Mouse (Mus musculus): ENCODE measurements around the gene Kank3. TPM values are rescaled to one million over a fixed set of nuclear protein-coding genes. Genes with fewer than 3 reads are reported as not detected.

Gene Kank3
- 16.2 and 37.3 TPM in 2 replicates for polyA plus RNA-seq (2012; ENCODE audit: insufficient read depth, insufficient read length, missing spikeins)

DNA sequence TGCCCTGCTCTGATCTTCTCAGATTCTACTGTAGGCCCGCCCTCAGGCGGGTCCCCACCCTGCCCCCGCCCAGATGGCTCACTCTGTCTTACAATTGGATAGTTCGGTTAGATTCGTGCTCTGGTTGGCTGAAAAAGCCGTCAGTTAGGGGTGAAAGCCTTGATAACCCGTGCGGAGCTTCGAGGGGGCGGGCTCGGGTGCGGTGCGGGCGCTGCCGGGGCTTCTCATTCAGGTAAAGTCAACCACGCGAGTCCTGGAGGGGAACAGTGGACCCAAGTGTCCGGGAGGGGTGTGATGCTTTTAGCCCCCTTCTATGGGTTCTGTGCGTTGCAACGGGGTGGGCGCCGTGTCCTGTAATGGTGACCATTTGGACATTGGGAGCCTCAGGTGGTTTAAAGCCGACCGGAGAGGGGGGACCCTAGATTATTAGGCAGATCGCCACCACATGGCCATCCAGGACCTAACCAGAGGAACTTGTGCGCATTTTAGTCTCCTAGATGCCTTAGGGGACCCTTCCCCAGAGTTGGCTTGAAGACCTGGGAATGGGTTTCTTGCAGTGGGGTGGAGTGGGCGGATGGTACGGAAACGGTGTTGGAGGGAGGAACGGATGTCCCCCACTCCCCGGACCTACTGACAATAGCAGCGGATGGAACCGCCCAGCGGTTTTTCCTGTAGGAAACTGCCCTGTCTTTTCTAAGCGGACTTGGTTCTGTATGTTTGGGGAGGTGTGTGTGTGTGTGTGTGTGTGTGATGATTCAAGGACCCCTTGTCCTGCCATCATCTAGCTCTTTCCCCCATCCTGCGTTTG, at the start of gene Kank3:
TSS of gene Kank3 (plus strand) at position 186 of the 808 bp plus-strand sequence.
- Histone ChIP-seq H3K27ac (replicated peaks; ENCODE audit: low read depth, low read length) (peak within 1 kb of the TSS; percentile 99), H3K4me3 (ENCODE audit: insufficient read depth, low read depth, low read length) (peak within 1 kb of the TSS; percentile 69), H3K4me1 (ENCODE audit: control insufficient read depth, insufficient read depth, insufficient read length, low read length) (no peaks in the 10 kb centered on the region)

DNA sequence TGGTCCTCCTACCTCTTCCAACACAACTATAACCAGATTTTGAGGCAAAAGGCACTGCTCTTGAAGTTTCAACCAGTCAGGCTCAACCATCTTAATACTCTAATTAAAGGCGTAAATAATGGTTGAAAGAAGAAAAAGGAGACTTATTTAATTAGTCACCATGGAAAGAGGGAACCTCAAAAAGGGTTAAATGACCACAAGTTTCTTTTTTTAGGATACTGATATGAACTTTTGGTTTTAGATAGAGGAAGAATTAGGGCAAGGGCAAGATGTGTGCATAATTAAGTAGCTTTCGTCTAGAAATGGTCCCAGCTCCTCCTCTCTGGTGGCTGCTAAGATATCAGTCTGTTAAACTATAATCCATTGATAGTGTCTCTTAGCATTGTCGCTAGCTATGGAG, 43.9 kb upstream of the Kank3 start:
- H3K4me1 ChIP-seq (ENCODE audit: control insufficient read depth, insufficient read depth, insufficient read length, low read length), result no peaks in the 10 kb centered on the region
- H3K27ac ChIP-seq (replicated peaks; ENCODE audit: low read depth, low read length), result no peak overlapping the region
- H3K4me3 ChIP-seq (ENCODE audit: insufficient read depth, low read depth, low read length), result no peak overlapping the region

DNA sequence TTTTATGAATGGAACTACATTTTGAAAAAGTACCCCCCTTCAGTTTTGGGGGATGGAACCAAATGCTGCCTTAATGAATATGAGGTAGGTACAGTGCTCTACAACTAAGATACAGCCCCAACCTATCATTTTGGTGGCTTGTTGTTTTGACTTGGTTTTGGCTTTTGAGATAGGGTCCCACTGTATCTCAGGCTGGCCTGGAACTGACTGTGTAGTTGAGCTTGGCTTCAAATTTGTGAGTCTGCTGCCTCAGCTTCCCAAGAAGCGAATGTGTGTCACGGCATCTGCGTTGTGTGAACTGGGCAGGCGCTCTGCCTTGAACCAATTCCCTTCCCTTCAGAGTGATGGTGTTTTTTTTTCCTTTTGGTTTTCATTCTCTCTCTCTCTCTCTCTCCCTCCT, 38.7 kb upstream of the Kank3 start:
- H3K27ac ChIP-seq (replicated peaks; ENCODE audit: low read depth, low read length), result no peak overlapping the region
- no peak overlapping the region for H3K4me3 ChIP-seq (ENCODE audit: insufficient read depth, low read depth, low read length)
- H3K4me1 ChIP-seq (ENCODE audit: control insufficient read depth, insufficient read depth, insufficient read length, low read length), result no peaks in the 10 kb centered on the region

DNA sequence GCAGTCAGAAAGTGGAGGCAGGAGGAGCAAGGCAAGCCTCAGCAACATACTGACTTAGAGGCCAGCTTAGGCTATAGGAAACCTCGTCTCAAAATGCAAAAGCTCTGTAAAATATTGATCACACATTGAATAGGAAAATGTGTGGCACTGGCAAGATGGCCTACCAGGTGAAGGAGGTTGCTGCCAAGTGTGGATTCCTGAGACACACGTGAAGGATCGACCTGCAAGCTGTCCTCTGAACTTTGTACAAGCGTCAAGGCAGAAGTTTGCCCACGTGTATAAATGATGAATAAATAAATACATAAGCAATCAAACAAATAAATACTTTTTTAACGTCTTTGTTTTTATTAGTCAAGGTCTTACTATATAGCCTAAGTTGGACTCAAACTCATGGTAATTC, 36.9 kb upstream of the Kank3 start:
- Histone ChIP-seq H3K27ac (replicated peaks; ENCODE audit: low read depth, low read length) (no peak overlapping the region), H3K4me1 (ENCODE audit: control insufficient read depth, insufficient read depth, insufficient read length, low read length) (peaks cover under 1% of the 10 kb centered on the region), H3K4me3 (ENCODE audit: insufficient read depth, low read depth, low read length) (no peak overlapping the region)

DNA sequence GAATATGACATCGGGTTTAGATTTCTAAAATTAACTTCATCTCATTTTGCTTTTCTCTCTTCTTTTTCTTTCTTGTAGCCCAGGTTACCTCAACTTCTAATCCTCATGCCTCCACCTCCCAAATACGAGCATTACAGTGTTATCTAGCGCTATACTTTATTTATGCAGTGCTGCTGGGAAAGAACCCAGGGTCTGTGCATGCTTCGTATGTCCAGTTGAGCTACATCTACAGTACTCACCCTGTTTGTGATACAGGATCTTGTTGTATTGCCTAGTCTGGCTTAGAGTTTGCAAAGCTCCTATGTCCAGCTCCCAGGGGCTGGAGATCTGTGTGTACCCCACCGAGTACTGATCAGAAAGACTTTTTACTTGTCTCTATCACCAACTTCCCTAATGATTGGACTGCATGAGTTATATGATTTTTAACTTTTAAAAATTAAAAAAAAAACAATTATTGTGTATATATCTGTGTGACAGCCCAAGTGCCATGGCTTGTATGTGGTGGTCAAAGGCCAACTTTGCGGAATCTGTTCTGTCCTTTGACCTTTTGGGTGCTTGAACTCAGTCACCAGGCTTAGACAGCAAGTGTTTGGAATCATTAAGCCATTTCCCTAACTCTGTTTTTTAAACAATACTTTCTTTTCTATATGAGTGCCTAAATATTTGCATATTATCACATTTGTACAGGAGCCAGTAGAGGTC, 36.3 kb upstream of the Kank3 start:
- no peak overlapping the region for H3K4me3 ChIP-seq (ENCODE audit: insufficient read depth, low read depth, low read length)
- no peak overlapping the region for H3K27ac ChIP-seq (replicated peaks; ENCODE audit: low read depth, low read length)
- H3K4me1 ChIP-seq (ENCODE audit: control insufficient read depth, insufficient read depth, insufficient read length, low read length), result peaks cover 3% of the 10 kb centered on the region

DNA sequence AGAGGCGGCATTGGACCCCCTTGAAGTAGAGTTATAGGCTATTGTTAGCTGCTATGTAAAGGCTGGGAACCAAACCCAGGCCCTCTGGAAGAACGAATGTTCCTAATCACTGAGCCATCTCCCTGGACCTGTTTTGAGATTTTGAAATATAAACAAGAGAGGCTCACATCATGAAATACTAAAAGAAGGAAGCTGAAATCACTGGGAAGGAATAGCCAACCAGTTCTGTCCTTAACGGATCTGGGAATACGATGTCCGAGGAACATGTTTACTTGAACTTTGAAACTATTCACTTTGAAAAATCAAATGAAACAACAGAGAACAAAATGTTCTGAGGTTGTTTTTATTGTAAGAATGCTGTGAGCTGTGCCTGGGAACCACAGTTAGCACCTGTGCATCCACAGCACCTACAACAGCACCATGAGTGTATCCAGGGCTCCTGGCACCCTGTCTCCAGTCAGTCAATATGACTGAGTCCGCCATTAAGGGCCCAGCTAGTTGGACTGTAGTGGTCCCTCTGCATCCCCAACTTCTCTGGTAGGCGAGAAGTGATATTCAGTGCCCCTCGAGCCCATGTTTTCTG, 35.7 kb upstream of the Kank3 start:
- Histone ChIP-seq H3K4me1 (ENCODE audit: control insufficient read depth, insufficient read depth, insufficient read length, low read length) (peaks cover 3% of the 10 kb centered on the region), H3K4me3 (ENCODE audit: insufficient read depth, low read depth, low read length) (no peak overlapping the region), H3K27ac (replicated peaks; ENCODE audit: low read depth, low read length) (no peak overlapping the region)

DNA sequence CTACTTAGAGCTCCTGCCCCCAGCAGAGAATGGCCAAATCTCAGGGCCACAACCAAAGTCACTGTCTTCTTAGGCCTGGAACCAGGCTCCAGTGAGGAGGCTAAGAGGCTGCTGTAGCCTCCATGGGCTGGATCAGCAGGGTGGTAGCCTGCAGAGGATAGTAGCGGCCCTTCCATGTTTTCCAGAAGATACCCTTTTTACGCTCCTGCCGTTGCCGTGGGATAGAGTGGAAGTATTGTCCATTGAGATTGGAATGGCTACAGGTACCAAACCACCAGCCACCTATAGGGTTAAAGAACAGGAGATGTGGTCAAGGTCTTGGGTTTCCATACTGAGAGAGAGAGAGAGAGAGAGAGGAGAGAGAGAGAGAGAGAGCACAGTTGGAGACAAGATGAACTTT, 35.0 kb upstream of the Kank3 start:
- peaks cover 3% of the 10 kb centered on the region for H3K4me1 ChIP-seq (ENCODE audit: control insufficient read depth, insufficient read depth, insufficient read length, low read length)
- peak overlapping the region; percentile 43 for H3K27ac ChIP-seq (replicated peaks; ENCODE audit: low read depth, low read length)
- H3K4me3 ChIP-seq (ENCODE audit: insufficient read depth, low read depth, low read length), result no peak overlapping the region

DNA sequence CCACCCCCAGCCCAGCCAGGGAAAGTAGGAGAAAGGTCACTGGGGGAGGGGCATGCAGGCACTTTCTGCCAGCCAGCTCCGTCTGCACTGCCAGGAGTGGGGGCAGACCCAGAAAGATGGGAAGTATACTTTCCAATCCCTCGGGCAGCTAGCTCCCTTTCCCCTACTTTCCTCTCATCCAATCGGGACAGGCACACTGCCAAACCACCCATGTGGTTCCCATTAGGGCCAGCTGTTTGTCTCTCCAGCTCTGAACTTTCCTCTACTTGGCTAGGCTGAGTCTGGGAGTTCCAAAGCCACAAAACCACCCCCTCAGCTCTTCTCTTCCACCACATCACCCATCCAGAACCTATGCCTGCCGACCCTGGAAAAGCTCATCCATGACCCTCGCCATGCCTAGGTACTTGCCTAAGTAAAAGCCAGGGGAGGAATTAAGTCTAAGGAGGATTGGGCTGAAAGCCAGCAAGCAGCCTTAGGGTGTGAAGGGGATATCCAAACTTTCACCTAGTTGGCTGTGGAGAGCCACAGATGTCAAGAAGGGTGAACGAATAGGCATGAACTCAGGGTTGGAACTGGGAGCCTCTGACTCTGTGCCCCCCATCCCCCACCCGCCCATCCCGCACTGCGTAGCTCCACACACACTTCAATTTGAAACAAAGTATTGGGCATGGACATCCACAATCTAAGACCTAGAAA, 30.9 kb upstream of the Kank3 start:
- H3K27ac ChIP-seq (replicated peaks; ENCODE audit: low read depth, low read length), result peak overlapping the region; percentile 98
- H3K4me3 ChIP-seq (ENCODE audit: insufficient read depth, low read depth, low read length), result peak overlapping the region; percentile 77
- H3K4me1 ChIP-seq (ENCODE audit: control insufficient read depth, insufficient read depth, insufficient read length, low read length), result peaks cover 15% of the 10 kb centered on the region

DNA sequence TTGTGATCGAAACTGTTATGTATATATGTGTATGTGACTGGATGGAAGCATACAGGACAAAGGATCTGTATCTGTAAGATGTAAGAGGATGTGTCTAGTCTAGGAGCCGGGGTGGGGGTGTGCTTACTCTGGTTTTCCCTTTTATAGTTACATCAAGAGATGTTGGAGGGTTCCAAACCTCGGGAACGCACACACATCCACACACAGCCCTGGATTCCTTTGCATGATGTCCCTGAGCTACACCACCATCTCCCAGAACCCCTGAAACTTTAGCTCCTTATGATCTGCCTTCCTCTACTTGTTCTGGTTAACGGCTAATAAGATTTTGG, 30.4 kb upstream of the Kank3 start:
- H3K4me1 ChIP-seq (ENCODE audit: control insufficient read depth, insufficient read depth, insufficient read length, low read length), result peaks cover 19% of the 10 kb centered on the region
- H3K27ac ChIP-seq (replicated peaks; ENCODE audit: low read depth, low read length), result peak overlapping the region; percentile 98
- H3K4me3 ChIP-seq (ENCODE audit: insufficient read depth, low read depth, low read length), result peak overlapping the region; percentile 77

DNA sequence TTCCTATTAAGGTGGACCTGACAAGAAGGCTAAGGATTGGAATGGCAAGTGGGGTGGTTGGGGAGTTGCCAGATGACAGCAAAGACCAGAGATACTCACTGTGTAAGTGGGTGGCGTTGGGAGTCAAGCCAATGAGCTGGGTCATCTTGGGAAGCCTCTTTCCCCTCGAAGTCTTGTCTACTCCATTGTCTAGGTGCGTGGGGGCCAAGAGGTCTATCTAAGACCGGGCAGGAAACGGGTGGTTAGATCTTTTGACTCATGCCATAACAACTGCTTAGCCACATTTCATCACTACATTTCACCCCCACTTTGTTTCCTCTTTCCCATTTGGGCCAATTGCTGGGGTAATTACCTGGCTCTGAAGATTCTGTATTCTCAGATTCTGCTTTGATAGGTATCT, 29.9 kb upstream of the Kank3 start:
- peak overlapping the region; percentile 98 for H3K27ac ChIP-seq (replicated peaks; ENCODE audit: low read depth, low read length)
- H3K4me1 ChIP-seq (ENCODE audit: control insufficient read depth, insufficient read depth, insufficient read length, low read length), result peaks cover 20% of the 10 kb centered on the region
- peak overlapping the region; percentile 77 for H3K4me3 ChIP-seq (ENCODE audit: insufficient read depth, low read depth, low read length)

DNA sequence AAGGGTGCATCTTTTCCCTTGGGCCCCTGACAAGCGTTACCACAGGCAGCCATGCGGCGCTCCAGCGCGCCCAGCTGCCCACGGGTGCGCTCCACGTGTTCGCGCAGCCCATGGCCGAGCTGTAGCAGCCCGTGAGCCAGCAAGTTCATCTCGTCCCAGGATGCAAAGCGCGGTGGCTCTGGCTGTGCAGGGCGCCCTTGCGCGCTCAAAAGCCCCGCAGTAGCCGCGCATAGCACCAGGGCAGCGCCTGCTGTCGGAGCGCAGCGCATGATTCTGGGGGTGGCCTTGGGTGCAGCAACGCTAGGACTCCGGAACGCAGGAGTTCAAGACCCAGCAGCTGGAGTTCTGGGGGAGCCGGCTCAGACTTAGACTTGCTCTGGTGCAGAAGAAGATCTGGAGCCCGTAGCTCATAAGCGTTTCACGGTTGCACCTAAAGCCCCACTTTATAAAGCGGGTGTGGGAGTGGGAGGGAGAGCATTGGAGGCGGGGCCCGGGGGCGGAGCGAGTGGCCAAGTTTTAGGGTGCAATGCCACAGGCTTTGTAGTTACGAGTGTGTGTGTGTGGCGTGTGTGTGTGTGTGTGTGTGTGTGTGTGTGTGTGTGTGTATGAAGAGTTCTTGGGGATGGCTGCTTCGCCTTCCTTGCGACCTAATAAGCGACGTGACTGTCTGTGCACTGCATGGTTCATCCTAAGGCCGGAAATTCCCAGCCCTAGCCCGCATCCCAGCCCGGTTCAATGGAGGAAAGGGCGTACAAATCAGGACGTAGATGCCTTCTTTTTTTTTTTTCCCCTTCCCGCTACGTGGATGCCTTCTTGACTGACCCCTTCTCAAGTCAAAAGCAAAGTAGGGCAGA, 29.0 kb upstream of the Kank3 start, which contains the start of gene Angptl4:
TSS of gene Angptl4 (minus strand) at position 707 of the 854 bp plus-strand sequence.
- Histone ChIP-seq H3K4me1 (ENCODE audit: control insufficient read depth, insufficient read depth, insufficient read length, low read length) (peaks cover 20% of the 10 kb centered on the region), H3K27ac (replicated peaks; ENCODE audit: low read depth, low read length) (peak within 1 kb of the TSS; percentile 98), H3K4me3 (ENCODE audit: insufficient read depth, low read depth, low read length) (peak within 1 kb of the TSS; percentile 77)

DNA sequence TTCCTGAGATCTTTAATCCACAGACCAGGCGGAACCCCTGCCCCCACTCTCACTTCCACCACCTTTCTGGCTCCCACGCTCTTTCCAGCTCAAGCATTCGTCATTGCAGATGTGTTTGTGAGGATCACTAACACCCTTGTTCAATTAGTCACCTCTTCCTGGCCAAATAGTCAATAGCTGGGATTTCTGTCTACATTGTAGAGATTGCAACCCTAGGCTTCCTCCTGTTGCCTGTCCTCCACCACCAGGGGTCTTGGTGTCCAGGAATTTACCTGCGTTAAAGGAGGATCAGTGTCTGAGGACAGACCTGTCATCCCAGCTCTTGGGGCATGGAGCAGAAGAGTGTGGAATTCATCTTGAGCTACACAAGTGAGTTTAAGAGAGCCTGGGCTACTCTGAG, 28.3 kb upstream of the Kank3 start:
- Histone ChIP-seq H3K4me3 (ENCODE audit: insufficient read depth, low read depth, low read length) (peak overlapping the region; percentile 77), H3K27ac (replicated peaks; ENCODE audit: low read depth, low read length) (peak overlapping the region; percentile 98), H3K4me1 (ENCODE audit: control insufficient read depth, insufficient read depth, insufficient read length, low read length) (peaks cover 20% of the 10 kb centered on the region)

DNA sequence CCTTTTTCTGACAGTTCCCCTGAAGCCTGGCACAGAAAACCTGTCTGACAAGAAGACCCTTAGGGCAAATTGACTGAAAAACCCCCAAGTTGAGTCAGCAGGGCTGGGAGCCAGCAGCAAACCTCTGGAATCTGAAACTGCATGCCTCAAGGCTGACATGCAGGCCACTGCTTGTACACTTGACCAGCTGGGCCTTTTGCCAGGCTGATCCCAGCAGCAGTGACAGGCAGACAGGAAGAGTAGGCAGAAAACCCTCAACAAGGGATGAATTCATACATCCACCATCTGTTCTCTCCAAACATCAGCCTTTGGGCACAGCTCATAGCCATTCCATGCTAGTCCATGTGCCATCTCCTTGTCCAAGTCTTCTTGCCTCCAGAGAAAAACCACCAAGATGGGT, 26.9 kb upstream of the Kank3 start:
- no peak overlapping the region for H3K4me3 ChIP-seq (ENCODE audit: insufficient read depth, low read depth, low read length)
- H3K4me1 ChIP-seq (ENCODE audit: control insufficient read depth, insufficient read depth, insufficient read length, low read length), result peaks cover 22% of the 10 kb centered on the region
- peak overlapping the region; percentile 87 for H3K27ac ChIP-seq (replicated peaks; ENCODE audit: low read depth, low read length)

DNA sequence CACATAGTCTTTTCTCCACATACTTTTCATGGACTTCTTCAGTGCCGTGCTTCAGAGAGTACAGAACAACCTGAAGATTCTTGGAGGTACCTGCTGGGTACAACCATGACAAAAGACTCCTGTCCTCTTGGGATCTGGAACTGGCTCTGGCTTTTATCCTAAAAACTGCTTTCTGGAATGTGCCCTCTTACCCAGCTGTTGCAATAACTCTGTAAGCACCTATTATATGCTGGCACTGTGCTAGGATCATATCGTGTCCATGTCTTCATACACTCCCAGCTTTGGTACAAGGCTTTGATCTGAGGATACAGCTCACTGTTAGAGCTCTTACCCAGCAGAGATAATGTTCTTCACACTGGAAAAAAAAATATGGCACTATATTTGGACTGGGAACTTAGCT, 25.4 kb upstream of the Kank3 start:
- Histone ChIP-seq H3K27ac (replicated peaks; ENCODE audit: low read depth, low read length) (peak overlapping the region; percentile 35; the same call in 1 of the 2 replicates), H3K4me3 (ENCODE audit: insufficient read depth, low read depth, low read length) (no peak overlapping the region), H3K4me1 (ENCODE audit: control insufficient read depth, insufficient read depth, insufficient read length, low read length) (peaks cover 25% of the 10 kb centered on the region)
